Mouse (Mus musculus): ENCODE measurements around the gene Birc6.

DNA sequence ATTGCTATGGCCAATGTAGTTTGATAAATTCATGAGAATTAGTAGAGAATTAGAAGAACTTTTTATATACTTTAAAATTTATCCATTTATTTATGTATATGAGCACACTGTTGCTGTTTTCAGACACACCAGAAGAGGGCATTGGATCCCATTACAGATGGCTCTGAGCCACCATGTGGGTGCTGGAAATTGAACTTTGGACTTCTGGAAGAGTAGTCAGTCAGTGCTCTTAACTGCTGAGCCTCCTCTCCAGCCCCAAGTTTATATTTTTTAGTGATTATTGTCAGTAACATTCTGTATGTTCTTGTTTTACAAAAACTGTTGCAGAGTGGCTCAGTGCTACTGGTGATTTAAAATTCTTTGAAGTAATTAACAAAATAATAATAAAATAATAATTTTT is 36.1 kb downstream of the Birc6 start:
- TF ChIP-seq CTCF (IDR thresholded peaks at IDR 0.05; ENCODE audit: low read depth) (no peak), EP300 (IDR thresholded peaks at IDR 0.05; ENCODE audit: low read depth) (no peak)
